Mouse (Mus musculus) small intestine, adult 2 months (tissue): ENCODE measurements around the gene Wdr66. TPM values are rescaled to one million over a fixed set of nuclear protein-coding genes. Genes with fewer than 3 reads are reported as not detected.

Experiments
- H3K27ac ChIP-seq: fragments of 200-500 bp; 2 replicates; pipeline ENCODE4 v1.5.1; 2012; ENCODE audit warnings: low read depth, low read length, control low read depth, inconsistent platforms; ENCODE audit not compliant: insufficient read depth
- H3K27me3 ChIP-seq: fragments of 200-500 bp; 2 replicates; pipeline ENCODE4 v1.6.1; 2012; ENCODE audit warnings: mild to moderate bottlenecking, moderate library complexity, low read length, inconsistent platforms; ENCODE audit not compliant: control insufficient read depth, insufficient read depth
- H3K36me3 ChIP-seq: fragments of 200-500 bp; 2 replicates; pipeline ENCODE4 v1.6.1; 2012; ENCODE audit warnings: mild to moderate bottlenecking, low read length, control low read depth, inconsistent platforms; ENCODE audit not compliant: control insufficient read depth, insufficient read depth
- H3K4me1 ChIP-seq: fragments of 200-500 bp; 2 replicates; pipeline ENCODE4 v1.6.1; 2012; ENCODE audit warnings: low read length, inconsistent platforms, mixed read lengths; ENCODE audit not compliant: control insufficient read depth, insufficient read depth, insufficient read length
- H3K4me3 ChIP-seq: fragments of 200-500 bp; 2 replicates; pipeline ENCODE4 v1.5.1; 2012; ENCODE audit warnings: low read depth, mild to moderate bottlenecking, control low read depth, inconsistent platforms, low read length, moderate library complexity
- CTCF ChIP-seq: fragments of 200-500 bp; IDR thresholded peaks from 2 replicates; pipeline ENCODE4 v1.5.1; 2012; ENCODE audit warnings: low read depth, mild to moderate bottlenecking, control low read depth, inconsistent platforms, low read length, moderate library complexity, mixed read lengths; ENCODE audit not compliant: insufficient replicate concordance, insufficient read length; ENCODE audit errors: extremely low read depth
- POLR2A ChIP-seq: fragments of 200-500 bp; IDR thresholded peaks from 2 replicates; pipeline ENCODE4 v1.6.1; 2012; ENCODE audit warnings: low read depth, mild to moderate bottlenecking, control low read depth, inconsistent platforms, low read length, moderate library complexity
- WGBS: fragments of 180-500 bp; shearing (Covaris S2); methylation state at CpG from one replicate; pipeline ENCODE4 v1.1.7; 2018; 5-methylcytosine and 5-hydroxymethylcytosine counted together
- polyA plus RNA-seq: library from polyadenylated mRNA; depleted of rRNA; stranded (reverse); fragments of >200 nt; gene quantifications from 2 replicates; pipeline ENCODE4 v1.2.3, GENCODE M21; 2012

Wdr66 gene
- polyA plus RNA-seq, 1 experiment: 0.27 TPM

GRCm38 (mm10) chr5:123245518-123245917, 6.4 kb upstream of the Wdr66 start:
- 32% methylated on average over 4 of the region's 4 CpGs for WGBS
- H3K4me1 ChIP-seq: no peaks in the 10 kb centered on the region

GRCm38 (mm10) chr5:123251390-123251789, 512 bp upstream of the Wdr66 start:
- TF ChIP-seq CTCF (no peak), POLR2A (no peak)
- H3K27me3 ChIP-seq: no peaks in the 10 kb centered on the region
- no peaks in the 10 kb centered on the region for H3K4me1 ChIP-seq
- 65% methylated on average over 8 of the region's 8 CpGs for WGBS
- H3K4me3 ChIP-seq: no peak overlapping the region
- no peak overlapping the region for H3K27ac ChIP-seq
- H3K36me3 ChIP-seq: peaks cover 7% of the 10 kb centered on the region

More at GRCm38 (mm10) chr5:123245518-123245917, 6.4 kb upstream of the Wdr66 start:
- TF ChIP-seq CTCF (peak; percentile 69; the same call in 1 of the 2 replicates), POLR2A (no peak)
- H3K27me3 ChIP-seq: no peaks in the 10 kb centered on the region
- H3K4me3 ChIP-seq: no peak overlapping the region
- H3K27ac ChIP-seq: no peak overlapping the region
- peaks cover 28% of the 10 kb centered on the region for H3K36me3 ChIP-seq

- H3K27ac ChIP-seq: 0 out of 2 replicates have a peak overlapping the region, but pooled peaks have one; percentile 8
- no peaks in the 10 kb centered on the region for H3K36me3 ChIP-seq
- H3K27me3 ChIP-seq: no peaks in the 10 kb centered on the region
- 39% methylated on average over 23 of the region's 23 CpGs for WGBS
- peak overlapping the region; percentile 27 for H3K4me3 ChIP-seq
- no peak for TF ChIP-seq POLR2A
- TF ChIP-seq CTCF: no peak
- no peaks in the 10 kb centered on the region for H3K4me1 ChIP-seq
Observed at GRCm38 (mm10) chr5:123256841-123257755, 5.2 kb downstream of the Wdr66 start.

- Histone ChIP-seq H3K4me1 (no peaks in the 10 kb centered on the region), H3K36me3 (no peaks in the 10 kb centered on the region), H3K4me3 (no peak overlapping the region), H3K27me3 (no peaks in the 10 kb centered on the region), H3K27ac (no peak overlapping the region)
- 42% methylated on average over 5 of the region's 5 CpGs for WGBS
- no peak for TF ChIP-seq POLR2A
- TF ChIP-seq CTCF: peak; percentile 69; the same call in 1 of the 2 replicates
Observed at GRCm38 (mm10) chr5:123258990-123259389, 7.1 kb downstream of the Wdr66 start.

GRCm38 (mm10) chr5:123260698-123261097, 8.8 kb downstream of the Wdr66 start:
- no peak for TF ChIP-seq POLR2A
- no peak for TF ChIP-seq CTCF
- WGBS: 80% methylated on average over 8 of the region's 8 CpGs
- Histone ChIP-seq H3K4me1 (no peaks in the 10 kb centered on the region), H3K36me3 (no peaks in the 10 kb centered on the region), H3K27me3 (no peaks in the 10 kb centered on the region), H3K4me3 (no peak overlapping the region), H3K27ac (no peak overlapping the region)

- Histone ChIP-seq H3K27me3 (no peaks in the 10 kb centered on the region), H3K27ac (no peak overlapping the region), H3K4me3 (no peak overlapping the region), H3K36me3 (no peaks in the 10 kb centered on the region), H3K4me1 (no peaks in the 10 kb centered on the region)
- TF ChIP-seq CTCF (no peak), POLR2A (no peak)
- WGBS: 76% methylated on average over 3 of the region's 3 CpGs
Observed at GRCm38 (mm10) chr5:123266909-123267308, 15.0 kb downstream of the Wdr66 start.
